Mouse (Mus musculus): ENCODE data around the gene Pgpep1l. TPM values are rescaled to one million over a fixed set of nuclear protein-coding genes. Genes with fewer than 3 reads are reported as not detected.

Pgpep1l gene
- polyA plus RNA-seq, 1 experiment = not detected

DNA sequence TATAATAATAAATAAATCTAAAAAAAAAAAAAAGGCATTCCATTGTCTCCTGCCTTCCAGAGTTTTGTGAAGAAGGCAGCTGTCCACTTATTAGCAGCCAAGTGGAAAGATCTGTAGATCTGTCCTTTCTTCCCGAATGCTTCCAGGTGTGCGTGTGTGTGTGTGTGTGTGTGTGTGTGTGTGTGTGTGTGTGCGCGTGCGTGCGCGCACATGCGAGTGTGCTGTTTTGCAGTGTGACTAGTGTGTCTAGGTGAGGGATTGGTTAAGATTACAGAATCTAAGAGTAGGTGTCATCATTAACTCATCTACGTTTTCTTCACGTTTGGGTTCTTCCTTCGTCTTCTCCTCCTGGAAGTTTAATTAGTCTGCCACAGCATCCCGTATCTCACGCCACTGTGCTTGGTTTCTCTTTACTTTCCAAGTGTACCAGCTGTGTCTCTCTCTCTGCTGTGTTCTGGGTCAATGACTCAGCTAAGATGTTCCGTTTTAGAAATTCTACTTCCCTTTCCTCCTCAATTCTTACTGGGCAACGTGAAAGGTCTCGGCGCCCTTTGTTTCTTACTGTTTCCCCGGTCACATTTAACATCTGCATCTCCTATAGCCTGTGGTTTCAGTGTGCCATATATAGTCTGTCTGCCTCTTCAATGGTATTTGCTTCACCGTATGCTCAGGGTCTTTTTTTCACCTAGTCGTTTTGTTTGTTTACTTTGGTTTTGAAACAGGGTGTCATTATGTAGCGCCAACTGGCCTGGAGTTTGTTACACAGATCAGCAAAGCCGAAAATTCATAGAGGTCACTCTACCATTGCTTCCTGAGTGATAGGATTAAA, 18.5 kb upstream of the Pgpep1l start:
- Histone ChIP-seq H3K4me1 (ENCODE audit: control insufficient read depth, insufficient read depth, insufficient read length, low read length) (no peaks in the 10 kb centered on the region), H3K36me3 (ENCODE audit: control insufficient read depth, insufficient read depth, low read length) (no peaks in the 10 kb centered on the region), H3K4me3 (ENCODE audit: low read depth, low read length) (no peak overlapping the region; the same call in 1 of the 2 replicates), H3K27ac (ENCODE audit: insufficient read depth, low read depth, low read length) (peak overlapping the region; percentile 49), H3K27me3 (ENCODE audit: control insufficient read depth, insufficient read depth, low read length) (no peaks in the 10 kb centered on the region)
- 71% methylated on average over 22 of the region's 22 CpGs for WGBS
- TF ChIP-seq POLR2A (IDR thresholded peaks at IDR 0.05; ENCODE audit: low read depth, low read length) (no peak), CTCF (IDR thresholded peaks at IDR 0.05; ENCODE audit: extremely low read depth, insufficient read length, insufficient replicate concordance, low read depth, low read length) (no peak)

- Histone ChIP-seq H3K27ac (ENCODE audit: insufficient read depth, low read depth, low read length) (no peak overlapping the region), H3K36me3 (ENCODE audit: control insufficient read depth, insufficient read depth, low read length) (no peaks in the 10 kb centered on the region), H3K4me1 (ENCODE audit: control insufficient read depth, insufficient read depth, insufficient read length, low read length) (peaks cover 2% of the 10 kb centered on the region; the same call in 1 of the 2 replicates), H3K27me3 (ENCODE audit: control insufficient read depth, insufficient read depth, low read length) (no peaks in the 10 kb centered on the region), H3K4me3 (ENCODE audit: low read depth, low read length) (no peak overlapping the region)
- WGBS = 59% methylated on average over 5 of the region's 5 CpGs
- no peak for TF ChIP-seq CTCF (IDR thresholded peaks at IDR 0.05; ENCODE audit: extremely low read depth, insufficient read length, insufficient replicate concordance, low read depth, low read length)
- no peak for TF ChIP-seq POLR2A (IDR thresholded peaks at IDR 0.05; ENCODE audit: low read depth, low read length)
Observed at GRCm38 (mm10) chr7:68281341-68281740, 17.3 kb upstream of the Pgpep1l start.

- Histone ChIP-seq H3K4me1 (ENCODE audit: control insufficient read depth, insufficient read depth, insufficient read length, low read length) (peaks cover 4% of the 10 kb centered on the region; the same call in 1 of the 2 replicates), H3K27ac (ENCODE audit: insufficient read depth, low read depth, low read length) (no peak overlapping the region), H3K36me3 (ENCODE audit: control insufficient read depth, insufficient read depth, low read length) (no peaks in the 10 kb centered on the region), H3K27me3 (ENCODE audit: control insufficient read depth, insufficient read depth, low read length) (no peaks in the 10 kb centered on the region), H3K4me3 (ENCODE audit: low read depth, low read length) (no peak overlapping the region)
- 89% methylated on average over 19 of the region's 19 CpGs for WGBS
- TF ChIP-seq POLR2A (IDR thresholded peaks at IDR 0.05; ENCODE audit: low read depth, low read length) (no peak), CTCF (IDR thresholded peaks at IDR 0.05; ENCODE audit: extremely low read depth, insufficient read length, insufficient replicate concordance, low read depth, low read length) (no peak)
Observed at GRCm38 (mm10) chr7:68280352-68280869, 16.4 kb upstream of the Pgpep1l start.

GRCm38 (mm10) chr7:68279481-68279880, 15.4 kb upstream of the Pgpep1l start:
- peaks cover 4% of the 10 kb centered on the region; the same call in 1 of the 2 replicates for H3K4me1 ChIP-seq (ENCODE audit: control insufficient read depth, insufficient read depth, insufficient read length, low read length)
- no peak for TF ChIP-seq CTCF (IDR thresholded peaks at IDR 0.05; ENCODE audit: extremely low read depth, insufficient read length, insufficient replicate concordance, low read depth, low read length)
- TF ChIP-seq POLR2A (IDR thresholded peaks at IDR 0.05; ENCODE audit: low read depth, low read length) = no peak
- H3K36me3 ChIP-seq (ENCODE audit: control insufficient read depth, insufficient read depth, low read length) = no peaks in the 10 kb centered on the region
- no peaks in the 10 kb centered on the region for H3K27me3 ChIP-seq (ENCODE audit: control insufficient read depth, insufficient read depth, low read length)
- H3K27ac ChIP-seq (ENCODE audit: insufficient read depth, low read depth, low read length) = no peak overlapping the region
- H3K4me3 ChIP-seq (ENCODE audit: low read depth, low read length) = no peak overlapping the region
- WGBS = 83% methylated on average over 7 of the region's 7 CpGs

DNA sequence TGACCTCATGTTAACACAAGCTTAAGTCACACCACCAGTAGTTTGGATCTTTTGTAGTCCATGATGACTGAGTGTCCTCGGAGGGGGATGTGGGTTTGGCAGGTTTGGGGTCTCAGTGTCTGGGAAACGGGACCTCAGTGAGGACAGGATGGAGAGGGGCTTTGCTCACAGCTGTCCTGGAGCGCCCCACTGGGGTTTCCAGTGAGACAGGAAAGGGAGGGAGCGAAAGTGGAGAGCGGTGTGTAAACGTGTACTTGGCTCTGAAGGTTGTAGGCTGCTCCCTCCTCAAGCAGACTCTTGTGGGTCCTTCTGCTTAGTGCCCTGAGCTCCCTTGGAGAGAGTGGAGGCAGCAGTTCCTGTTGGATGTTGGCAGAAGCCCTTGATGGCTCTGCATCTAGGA, 14.9 kb upstream of the Pgpep1l start:
- no peaks in the 10 kb centered on the region for H3K27me3 ChIP-seq (ENCODE audit: control insufficient read depth, insufficient read depth, low read length)
- TF ChIP-seq CTCF (IDR thresholded peaks at IDR 0.05; ENCODE audit: extremely low read depth, insufficient read length, insufficient replicate concordance, low read depth, low read length) (no peak), POLR2A (IDR thresholded peaks at IDR 0.05; ENCODE audit: low read depth, low read length) (no peak)
- WGBS = 68% methylated on average over 6 of the region's 6 CpGs
- no peaks in the 10 kb centered on the region for H3K36me3 ChIP-seq (ENCODE audit: control insufficient read depth, insufficient read depth, low read length)
- H3K4me1 ChIP-seq (ENCODE audit: control insufficient read depth, insufficient read depth, insufficient read length, low read length) = peaks cover 4% of the 10 kb centered on the region; the same call in 1 of the 2 replicates
- H3K4me3 ChIP-seq (ENCODE audit: low read depth, low read length) = no peak overlapping the region
- H3K27ac ChIP-seq (ENCODE audit: insufficient read depth, low read depth, low read length) = no peak overlapping the region

- Histone ChIP-seq H3K27ac (ENCODE audit: insufficient read depth, low read depth, low read length) (no peak overlapping the region), H3K4me3 (ENCODE audit: low read depth, low read length) (no peak overlapping the region), H3K36me3 (ENCODE audit: control insufficient read depth, insufficient read depth, low read length) (no peaks in the 10 kb centered on the region), H3K27me3 (ENCODE audit: control insufficient read depth, insufficient read depth, low read length) (no peaks in the 10 kb centered on the region), H3K4me1 (ENCODE audit: control insufficient read depth, insufficient read depth, insufficient read length, low read length) (peaks cover 4% of the 10 kb centered on the region; the same call in 1 of the 2 replicates)
- TF ChIP-seq POLR2A (IDR thresholded peaks at IDR 0.05; ENCODE audit: low read depth, low read length) = no peak
- TF ChIP-seq CTCF (IDR thresholded peaks at IDR 0.05; ENCODE audit: extremely low read depth, insufficient read length, insufficient replicate concordance, low read depth, low read length) = no peak
- WGBS = 96% methylated on average over 6 of the region's 6 CpGs
Observed at GRCm38 (mm10) chr7:68278385-68278784, 14.4 kb upstream of the Pgpep1l start.

DNA sequence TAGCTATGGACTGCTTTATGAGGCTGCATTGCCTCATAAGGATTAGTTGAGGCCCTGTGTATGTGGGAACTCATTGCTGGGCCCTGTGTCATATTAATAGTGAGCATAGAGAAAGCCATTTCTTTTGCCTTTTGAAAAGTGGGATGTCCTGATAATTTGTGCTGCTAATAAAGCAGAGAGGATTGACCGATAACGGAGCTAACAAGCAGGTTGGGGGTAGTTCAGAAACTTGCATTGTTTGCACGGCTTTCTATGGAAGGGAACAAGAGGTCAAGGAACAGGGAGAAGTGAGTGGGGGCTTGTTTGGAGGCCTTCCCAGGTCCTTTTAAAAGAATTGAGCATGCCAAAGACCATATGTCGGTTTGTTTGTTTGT, 13.9 kb upstream of the Pgpep1l start:
- Histone ChIP-seq H3K36me3 (ENCODE audit: control insufficient read depth, insufficient read depth, low read length) (no peaks in the 10 kb centered on the region), H3K4me1 (ENCODE audit: control insufficient read depth, insufficient read depth, insufficient read length, low read length) (peaks cover 5% of the 10 kb centered on the region; the same call in 1 of the 2 replicates), H3K27ac (ENCODE audit: insufficient read depth, low read depth, low read length) (no peak overlapping the region), H3K4me3 (ENCODE audit: low read depth, low read length) (no peak overlapping the region), H3K27me3 (ENCODE audit: control insufficient read depth, insufficient read depth, low read length) (no peaks in the 10 kb centered on the region)
- 87% methylated on average over 4 of the region's 4 CpGs for WGBS
- no peak for TF ChIP-seq CTCF (IDR thresholded peaks at IDR 0.05; ENCODE audit: extremely low read depth, insufficient read length, insufficient replicate concordance, low read depth, low read length)
- TF ChIP-seq POLR2A (IDR thresholded peaks at IDR 0.05; ENCODE audit: low read depth, low read length) = no peak

All from small intestine, adult 2 months (tissue).